Mouse (Mus musculus) thymus, postnatal 14 days (tissue): ENCODE data around the gene Vmn2r20.
"Not testable (repeated sequence)": the region's sequence is repeated elsewhere in the genome, so short reads cannot be mapped to it uniquely, and the experiment has no call there.

Experiments
- DNase-seq: peaks from one replicate; pipeline ENCODE4 v3.0.0; 2021

The Vmn2r20 gene

GRCm38 (mm10) chr6:123418016-123418415 is at the start of gene Vmn2r20:
Gene Vmn2r20 (minus strand): TSS chr6:123418116.
- not testable (repeated sequence) for DNase-seq

- DNase-seq, result not testable (repeated sequence)
These were observed 6.5 kb upstream of the Vmn2r20 start for GRCm38 (mm10) chr6:123424413-123424812.

- not testable (repeated sequence) for DNase-seq
These were observed 10.8 kb downstream of the Vmn2r20 start for GRCm38 (mm10) chr6:123406918-123407665.

GRCm38 (mm10) chr6:123388824-123389223 is 29.1 kb downstream of the Vmn2r20 start:
- DNase-seq, result not testable (repeated sequence)

- DNase-seq, result no peak
These were observed 71.8 kb downstream of the Vmn2r20 start for GRCm38 (mm10) chr6:123346141-123346540.

- DNase-seq, result no peak
These were observed 77.8 kb downstream of the Vmn2r20 start for GRCm38 (mm10) chr6:123340093-123340492.

GRCm38 (mm10) chr6:123332503-123332902 is 85.4 kb downstream of the Vmn2r20 start:
- no peak for DNase-seq
